Mouse (Mus musculus) spleen, postnatal 14 days (tissue): ENCODE measurements around the gene Nkiras2.
"Not testable (repeated sequence)": the region's sequence is repeated elsewhere in the genome, so short reads cannot be mapped to it uniquely, and the experiment has no call there.

Experiments used
- DNase-seq, 2 experiments: peaks; one replicate each; pipeline ENCODE4 v3.0.0; 2021 to 2022; ENCODE audit warnings: low spot score in 2 of 2

Gene Nkiras2

GRCm38 (mm10) chr11:100628862-100629352 is 9.9 kb downstream of the Nkiras2 start:
- no peak for DNase-seq

- DNase-seq, result no peak
These were observed 15.5 kb downstream of the Nkiras2 start for GRCm38 (mm10) chr11:100634530-100634929.

GRCm38 (mm10) chr11:100640159-100640906 is 21.3 kb downstream of the Nkiras2 start:
- DNase-seq, result no peak

- DNase-seq, result no peak
These were observed 24.9 kb downstream of the Nkiras2 start for GRCm38 (mm10) chr11:100643612-100644575.

- peak in 1 of 2 experiments; percentile 57 for DNase-seq
These were observed 27.2 kb downstream of the Nkiras2 start for GRCm38 (mm10) chr11:100646265-100646664.

GRCm38 (mm10) chr11:100648405-100648804 is 29.4 kb downstream of the Nkiras2 start:
- DNase-seq, result no peak

GRCm38 (mm10) chr11:100651205-100651604 is 32.2 kb downstream of the Nkiras2 start:
- DNase-seq, result no peak

GRCm38 (mm10) chr11:100651748-100652147 is 32.7 kb downstream of the Nkiras2 start:
- no peak for DNase-seq

GRCm38 (mm10) chr11:100655589-100655988 is 36.5 kb downstream of the Nkiras2 start:
- DNase-seq, result not testable (repeated sequence)

- no peak for DNase-seq
These were observed 37.4 kb downstream of the Nkiras2 start for GRCm38 (mm10) chr11:100656458-100656857.

- no peak for DNase-seq
These were observed 40.8 kb downstream of the Nkiras2 start for GRCm38 (mm10) chr11:100659806-100660205.

GRCm38 (mm10) chr11:100671049-100671448 is 52.0 kb downstream of the Nkiras2 start:
- no peak for DNase-seq

GRCm38 (mm10) chr11:100671956-100672355 is 52.9 kb downstream of the Nkiras2 start:
- DNase-seq, result no peak

GRCm38 (mm10) chr11:100673169-100673568 is 54.1 kb downstream of the Nkiras2 start:
- DNase-seq, result no peak
